Mouse (Mus musculus): ENCODE results near the gene Ccdc9. TPM values are rescaled to one million over a fixed set of nuclear protein-coding genes. Genes with fewer than 3 reads are reported as not detected.
"Not testable (repeated sequence)": the region's sequence is repeated elsewhere in the genome, so short reads cannot be mapped to it uniquely, and the experiment has no call there.

The Ccdc9 gene
- polyA plus RNA-seq, 1 experiment from 2014 or later: 15.2 TPM

DNA sequence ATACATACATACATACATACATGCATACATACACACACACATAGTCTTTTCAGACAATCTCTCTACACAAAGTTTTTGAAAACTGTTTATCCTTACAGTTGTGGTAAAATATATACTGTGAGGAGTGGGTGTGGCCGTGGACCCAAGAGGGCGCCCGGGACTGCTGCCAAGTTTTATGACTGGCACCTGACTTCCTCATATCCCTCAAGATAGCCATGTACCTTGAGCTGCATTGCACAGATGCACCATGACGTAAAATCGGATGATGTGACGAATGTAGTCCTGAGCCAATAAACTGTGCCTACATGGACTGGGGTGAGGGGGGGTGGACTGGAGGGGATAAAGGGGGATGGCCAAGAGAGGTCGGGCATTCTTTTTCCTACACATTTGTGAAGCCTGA, 20.0 kb downstream of the Ccdc9 start:
- not testable (repeated sequence) for H3K4me1 ChIP-seq (ENCODE audit: control insufficient read depth, insufficient read depth, low read length); ATAC-seq (replicated peaks; ENCODE audit: extremely low read depth, insufficient read depth, low FRiP score); H3K4me2 ChIP-seq (ENCODE audit: low read depth, low read length); H3K9me3 ChIP-seq (replicated peaks; ENCODE audit: control insufficient read depth, low read length); H3K9ac ChIP-seq (ENCODE audit: low read length); H3K27me3 ChIP-seq (ENCODE audit: control insufficient read depth, insufficient read depth, low read length); H3K27ac ChIP-seq (ENCODE audit: low read length); H3K4me3 ChIP-seq (ENCODE audit: low read length); H3K36me3 ChIP-seq (ENCODE audit: control insufficient read depth, insufficient read depth)
- 73% methylated on average over 7 of the region's 7 CpGs for WGBS

DNA sequence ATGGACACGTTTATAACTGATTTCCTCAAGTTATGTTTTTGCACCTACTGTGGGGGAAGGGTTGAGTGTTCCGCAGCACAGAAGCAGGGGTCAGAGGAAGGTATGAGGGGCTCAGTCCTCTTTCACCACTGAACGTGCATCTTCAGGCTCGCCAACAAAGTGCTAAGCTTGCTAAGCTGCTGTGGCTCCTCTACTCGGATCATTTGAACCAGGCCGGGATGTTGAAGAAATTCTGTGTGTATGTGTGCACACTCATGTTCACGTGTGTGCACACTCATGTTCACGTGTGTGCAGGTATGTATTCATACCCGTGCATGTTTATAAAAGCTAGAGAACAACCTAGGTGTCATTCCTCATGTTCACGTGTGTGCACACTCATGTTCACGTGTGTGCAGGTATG, 20.7 kb downstream of the Ccdc9 start:
- no peak overlapping the region for H3K9ac ChIP-seq (ENCODE audit: low read length)
- no peak overlapping the region for H3K4me3 ChIP-seq (ENCODE audit: low read length)
- no peaks in the 10 kb centered on the region for H3K36me3 ChIP-seq (ENCODE audit: control insufficient read depth, insufficient read depth)
- H3K27ac ChIP-seq (ENCODE audit: low read length): no peak overlapping the region
- no peaks in the 10 kb centered on the region for H3K9me3 ChIP-seq (replicated peaks; ENCODE audit: control insufficient read depth, low read length)
- H3K27me3 ChIP-seq (ENCODE audit: control insufficient read depth, insufficient read depth, low read length): 0 out of 2 replicates have a peak, but pooled peaks cover 2% of the 10 kb centered on the region
- H3K4me2 ChIP-seq (ENCODE audit: low read depth, low read length): no peak overlapping the region
- no peak for ATAC-seq (replicated peaks; ENCODE audit: extremely low read depth, insufficient read depth, low FRiP score)
- H3K4me1 ChIP-seq (ENCODE audit: control insufficient read depth, insufficient read depth, low read length): no peaks in the 10 kb centered on the region
- WGBS: 85% methylated on average over 11 of the region's 11 CpGs

DNA sequence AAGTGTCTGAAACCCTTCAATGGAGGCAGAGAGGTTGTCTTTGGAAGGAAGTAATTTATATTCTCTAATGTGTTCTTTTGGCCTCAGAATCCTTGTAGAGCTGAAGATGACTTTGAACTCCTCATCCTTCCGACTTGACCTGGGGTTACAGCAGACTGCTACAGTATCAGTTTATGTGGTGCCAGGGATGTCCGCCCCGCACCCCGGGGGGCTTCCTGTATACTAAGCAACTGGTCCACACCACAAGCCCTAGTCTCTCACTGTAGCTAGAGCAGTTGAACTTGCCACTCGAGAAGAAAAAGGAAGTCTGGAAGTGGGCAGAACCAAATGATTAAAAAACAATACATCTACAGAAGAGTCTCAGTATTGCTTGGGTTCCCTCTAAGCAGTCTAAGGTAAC, 22.8 kb downstream of the Ccdc9 start:
- no peak for ATAC-seq (replicated peaks; ENCODE audit: extremely low read depth, insufficient read depth, low FRiP score)
- H3K4me2 ChIP-seq (ENCODE audit: low read depth, low read length): no peak overlapping the region
- WGBS: 75% methylated on average over 5 of the region's 5 CpGs
- no peak overlapping the region for H3K27ac ChIP-seq (ENCODE audit: low read length)
- no peaks in the 10 kb centered on the region for H3K4me1 ChIP-seq (ENCODE audit: control insufficient read depth, insufficient read depth, low read length)
- H3K27me3 ChIP-seq (ENCODE audit: control insufficient read depth, insufficient read depth, low read length): no peaks in the 10 kb centered on the region
- H3K9me3 ChIP-seq (replicated peaks; ENCODE audit: control insufficient read depth, low read length): no peaks in the 10 kb centered on the region
- no peaks in the 10 kb centered on the region for H3K36me3 ChIP-seq (ENCODE audit: control insufficient read depth, insufficient read depth)
- H3K4me3 ChIP-seq (ENCODE audit: low read length): no peak overlapping the region
- H3K9ac ChIP-seq (ENCODE audit: low read length): no peak overlapping the region

DNA sequence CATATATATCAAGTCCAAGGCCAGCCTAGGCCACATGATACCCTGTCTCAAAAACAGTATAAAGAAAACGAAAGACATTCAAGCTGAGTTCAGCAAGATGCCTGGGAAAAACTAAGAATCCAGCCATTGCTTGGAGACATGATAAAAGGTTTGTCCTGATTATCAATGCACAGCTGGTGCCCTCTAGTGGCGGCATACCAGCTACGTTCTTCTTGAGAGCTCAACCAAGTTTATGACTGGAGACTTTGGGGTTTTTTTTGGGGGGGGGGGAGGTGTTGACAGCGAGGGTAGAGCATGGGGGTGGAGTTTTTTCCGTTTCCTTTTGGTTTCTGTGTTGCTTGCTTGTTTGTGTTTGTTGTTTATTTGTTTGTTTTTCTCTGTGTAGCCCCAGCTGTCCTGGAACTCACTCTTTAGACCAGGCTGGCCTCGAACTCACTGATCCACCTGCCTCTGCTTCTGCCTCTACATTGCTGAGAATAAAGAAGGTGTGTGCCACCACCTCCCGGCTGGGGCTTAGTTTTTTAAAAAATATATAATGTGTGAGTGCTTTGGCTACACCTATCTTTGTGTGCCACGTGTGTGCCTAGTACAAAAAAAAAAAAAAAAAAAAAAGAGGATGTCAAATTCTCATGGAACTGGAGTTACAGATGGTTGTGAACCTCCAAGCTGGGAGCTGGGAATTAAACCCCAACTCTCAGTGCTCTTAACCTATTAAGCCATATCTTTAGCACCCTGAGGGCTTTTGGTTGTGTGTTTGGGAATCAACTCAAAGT, 23.4 kb downstream of the Ccdc9 start:
- H3K4me3 ChIP-seq (ENCODE audit: low read length): no peak overlapping the region
- H3K4me1 ChIP-seq (ENCODE audit: control insufficient read depth, insufficient read depth, low read length): no peaks in the 10 kb centered on the region
- H3K9ac ChIP-seq (ENCODE audit: low read length): no peak overlapping the region
- H3K4me2 ChIP-seq (ENCODE audit: low read depth, low read length): no peak overlapping the region
- no peaks in the 10 kb centered on the region for H3K9me3 ChIP-seq (replicated peaks; ENCODE audit: control insufficient read depth, low read length)
- WGBS: 27% methylated on average over 8 of the region's 8 CpGs
- no peaks in the 10 kb centered on the region for H3K27me3 ChIP-seq (ENCODE audit: control insufficient read depth, insufficient read depth, low read length)
- no peaks in the 10 kb centered on the region for H3K36me3 ChIP-seq (ENCODE audit: control insufficient read depth, insufficient read depth)
- no peak overlapping the region for H3K27ac ChIP-seq (ENCODE audit: low read length)
- ATAC-seq (replicated peaks; ENCODE audit: extremely low read depth, insufficient read depth, low FRiP score): no peak

DNA sequence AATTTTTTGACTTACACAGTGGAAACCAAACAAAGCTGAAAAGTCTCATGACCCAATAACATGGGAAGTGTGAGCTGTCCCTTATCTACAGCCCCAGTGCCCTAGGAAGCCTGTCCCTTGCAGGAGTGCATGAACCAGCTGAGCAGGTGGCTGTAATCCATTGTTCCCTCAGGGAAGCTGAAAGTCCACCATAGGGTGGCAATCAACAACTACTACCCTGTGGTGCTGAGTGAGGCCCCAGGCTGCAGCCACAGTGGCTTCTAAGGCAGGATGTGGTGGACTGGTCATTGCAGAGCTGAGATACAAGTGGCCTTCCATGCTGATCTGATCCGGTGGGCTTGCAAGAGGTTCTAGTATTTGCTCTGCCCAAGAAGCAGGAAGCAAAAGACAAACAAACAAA, 25.5 kb downstream of the Ccdc9 start:
- no peaks in the 10 kb centered on the region for H3K9me3 ChIP-seq (replicated peaks; ENCODE audit: control insufficient read depth, low read length)
- H3K27ac ChIP-seq (ENCODE audit: low read length): no peak overlapping the region
- H3K4me3 ChIP-seq (ENCODE audit: low read length): no peak overlapping the region
- no peak for ATAC-seq (replicated peaks; ENCODE audit: extremely low read depth, insufficient read depth, low FRiP score)
- WGBS: 68% methylated on average over 1 of the region's 1 CpGs
- no peak overlapping the region for H3K4me2 ChIP-seq (ENCODE audit: low read depth, low read length)
- H3K36me3 ChIP-seq (ENCODE audit: control insufficient read depth, insufficient read depth): no peaks in the 10 kb centered on the region
- H3K27me3 ChIP-seq (ENCODE audit: control insufficient read depth, insufficient read depth, low read length): no peaks in the 10 kb centered on the region
- H3K9ac ChIP-seq (ENCODE audit: low read length): no peak overlapping the region
- no peaks in the 10 kb centered on the region for H3K4me1 ChIP-seq (ENCODE audit: control insufficient read depth, insufficient read depth, low read length)

DNA sequence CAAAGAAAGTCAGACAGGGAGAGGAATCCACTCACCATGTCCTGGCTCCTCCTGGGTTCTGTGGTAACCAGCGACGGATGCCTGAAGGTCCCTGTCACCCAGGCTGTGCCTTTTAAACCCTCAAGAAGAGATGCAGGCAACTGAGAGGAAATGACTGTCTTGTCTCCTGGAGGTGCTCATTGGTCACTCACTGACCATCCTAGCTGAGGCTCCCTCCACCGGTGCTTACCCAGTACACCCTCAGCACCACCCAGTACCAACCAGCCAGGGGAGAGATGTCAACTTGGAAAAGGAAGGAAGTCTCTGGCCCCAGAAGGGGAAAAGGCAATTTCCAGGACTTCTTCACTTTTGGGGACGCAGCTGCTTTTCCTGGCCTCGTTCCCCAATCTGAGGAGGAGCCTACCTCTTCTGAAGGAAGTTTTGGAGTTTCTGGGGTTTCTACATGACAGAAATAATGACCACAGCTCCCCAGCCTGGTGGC, 27.4 kb downstream of the Ccdc9 start, which contains the start of gene C5ar1:
Gene C5ar1 (minus strand): TSS at position 431 of the 481 bp plus-strand sequence.
- Histone ChIP-seq H3K4me2 (ENCODE audit: low read depth, low read length) (no peak within 1 kb of the TSS), H3K9ac (ENCODE audit: low read length) (no peak within 1 kb of the TSS), H3K4me3 (ENCODE audit: low read length) (no peak within 1 kb of the TSS), H3K4me1 (ENCODE audit: control insufficient read depth, insufficient read depth, low read length) (no peaks in the 10 kb centered on the region), H3K36me3 (ENCODE audit: control insufficient read depth, insufficient read depth) (no peaks in the 10 kb centered on the region), H3K27me3 (ENCODE audit: control insufficient read depth, insufficient read depth, low read length) (no peaks in the 10 kb centered on the region), H3K27ac (ENCODE audit: low read length) (no peak within 1 kb of the TSS), H3K9me3 (replicated peaks; ENCODE audit: control insufficient read depth, low read length) (no peaks in the 10 kb centered on the region)
- no peak for ATAC-seq (replicated peaks; ENCODE audit: extremely low read depth, insufficient read depth, low FRiP score)
- WGBS: 72% methylated on average over 5 of the region's 5 CpGs

DNA sequence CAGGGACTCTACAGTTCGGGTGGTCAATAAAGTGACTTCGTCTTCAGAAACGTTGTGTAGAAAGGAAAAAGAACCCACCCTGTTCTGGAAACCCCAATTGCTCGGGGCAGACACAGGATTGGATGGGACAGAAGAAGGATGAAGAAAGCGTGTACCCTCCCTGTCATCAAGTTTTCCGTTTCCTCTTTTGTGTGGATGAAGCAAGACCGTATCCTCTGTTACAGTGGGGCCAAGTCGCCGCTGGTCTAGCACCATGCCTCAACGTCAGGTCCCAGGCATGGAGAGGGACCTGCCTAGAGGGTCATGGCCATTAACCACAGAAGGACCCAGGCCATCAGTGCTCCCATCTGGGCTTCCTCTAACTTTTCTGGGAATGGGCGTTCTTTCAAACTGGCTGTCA, 28.8 kb downstream of the Ccdc9 start:
- WGBS: 87% methylated on average over 11 of the region's 11 CpGs
- ATAC-seq (replicated peaks; ENCODE audit: extremely low read depth, insufficient read depth, low FRiP score): no peak
- no peak overlapping the region for H3K9ac ChIP-seq (ENCODE audit: low read length)
- H3K4me1 ChIP-seq (ENCODE audit: control insufficient read depth, insufficient read depth, low read length): no peaks in the 10 kb centered on the region
- no peak overlapping the region for H3K4me3 ChIP-seq (ENCODE audit: low read length)
- H3K27ac ChIP-seq (ENCODE audit: low read length): no peak overlapping the region
- H3K27me3 ChIP-seq (ENCODE audit: control insufficient read depth, insufficient read depth, low read length): no peaks in the 10 kb centered on the region
- H3K36me3 ChIP-seq (ENCODE audit: control insufficient read depth, insufficient read depth): no peaks in the 10 kb centered on the region
- H3K9me3 ChIP-seq (replicated peaks; ENCODE audit: control insufficient read depth, low read length): no peaks in the 10 kb centered on the region
- H3K4me2 ChIP-seq (ENCODE audit: low read depth, low read length): no peak overlapping the region

DNA sequence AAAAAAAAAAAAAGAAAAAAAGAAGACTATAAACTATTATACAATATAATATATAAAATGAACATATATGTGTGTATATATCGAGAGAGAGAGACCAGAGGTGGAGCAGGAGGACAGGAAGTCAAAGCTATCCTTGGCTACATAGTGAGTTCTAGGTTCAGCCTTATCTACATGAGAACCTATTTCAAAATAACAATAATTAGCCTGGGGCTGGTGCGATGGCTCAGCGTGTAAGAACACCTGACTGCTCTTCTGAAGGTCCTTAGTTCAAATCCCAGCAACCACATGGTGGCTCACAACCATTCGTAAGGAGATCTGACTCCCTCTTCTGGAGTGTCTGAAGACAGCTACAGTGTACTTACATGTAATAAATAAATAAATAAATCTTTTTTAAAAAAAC, 30.6 kb downstream of the Ccdc9 start:
- not testable (repeated sequence) for H3K27me3 ChIP-seq (ENCODE audit: control insufficient read depth, insufficient read depth, low read length); ATAC-seq (replicated peaks; ENCODE audit: extremely low read depth, insufficient read depth, low FRiP score); H3K4me1 ChIP-seq (ENCODE audit: control insufficient read depth, insufficient read depth, low read length); H3K9ac ChIP-seq (ENCODE audit: low read length); H3K27ac ChIP-seq (ENCODE audit: low read length); H3K4me2 ChIP-seq (ENCODE audit: low read depth, low read length); H3K9me3 ChIP-seq (replicated peaks; ENCODE audit: control insufficient read depth, low read length); H3K4me3 ChIP-seq (ENCODE audit: low read length); H3K36me3 ChIP-seq (ENCODE audit: control insufficient read depth, insufficient read depth)
- 84% methylated on average over 4 of the region's 4 CpGs for WGBS

DNA sequence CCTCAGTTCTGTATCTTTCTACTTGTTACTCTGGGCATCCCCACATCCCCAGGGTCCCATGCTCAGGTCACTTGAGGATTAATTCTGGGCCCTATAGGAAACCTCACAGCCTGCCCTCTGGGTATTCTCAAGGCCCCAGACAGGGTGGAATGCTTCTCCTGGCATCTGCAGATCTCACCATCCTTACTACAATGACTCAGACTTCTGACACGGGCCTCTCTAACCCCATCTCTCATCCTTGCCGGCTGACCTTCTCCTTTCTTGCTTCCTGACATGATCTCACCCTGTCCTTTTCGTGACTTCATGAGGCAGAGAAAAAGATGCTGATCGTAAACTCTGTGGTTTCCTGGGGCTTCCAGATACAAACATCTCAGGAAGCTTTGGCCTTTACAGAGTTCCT, 32.4 kb downstream of the Ccdc9 start:
- H3K27me3 ChIP-seq (ENCODE audit: control insufficient read depth, insufficient read depth, low read length): no peaks in the 10 kb centered on the region
- no peaks in the 10 kb centered on the region for H3K36me3 ChIP-seq (ENCODE audit: control insufficient read depth, insufficient read depth)
- H3K9me3 ChIP-seq (replicated peaks; ENCODE audit: control insufficient read depth, low read length): no peaks in the 10 kb centered on the region
- no peaks in the 10 kb centered on the region for H3K4me1 ChIP-seq (ENCODE audit: control insufficient read depth, insufficient read depth, low read length)
- 41% methylated on average over 4 of the region's 4 CpGs for WGBS
- no peak for ATAC-seq (replicated peaks; ENCODE audit: extremely low read depth, insufficient read depth, low FRiP score)
- H3K4me3 ChIP-seq (ENCODE audit: low read length): no peak overlapping the region
- no peak overlapping the region for H3K27ac ChIP-seq (ENCODE audit: low read length)
- H3K4me2 ChIP-seq (ENCODE audit: low read depth, low read length): no peak overlapping the region
- no peak overlapping the region for H3K9ac ChIP-seq (ENCODE audit: low read length)
